Mouse (Mus musculus) limb, embryonic 15.5 days (tissue): ENCODE measurements around the gene Gmip. TPM values are rescaled to one million over a fixed set of nuclear protein-coding genes. Genes with fewer than 3 reads are reported as not detected.
A peak's percentile ranks its signal among the peaks of the same experiment; 100 is the strongest.

ENCODE experiments used
- ATAC-seq: fragments of 200-750 bp; cut with Nextera tagmentation; 2 replicates; pipeline ENCODE4 v1.8.0; 2017; ENCODE audit warnings: low read depth, moderate TSS enrichment; ENCODE audit not compliant: insufficient number of reproducible peaks, low FRiP score, low TSS enrichment
- H3K27ac ChIP-seq: fragments of 300-500 bp; sonication (generic); 2 replicates; pipeline ENCODE4 v1.5.1; 2015; ENCODE audit warnings: moderate library complexity, mild to moderate bottlenecking, inconsistent platforms
- H3K27me3 ChIP-seq: fragments of 300-500 bp; sonication (generic); 2 replicates; pipeline ENCODE4 v1.6.1; 2015; ENCODE audit warnings: inconsistent platforms
- H3K36me3 ChIP-seq: fragments of 300-500 bp; sonication (generic); 2 replicates; pipeline ENCODE4 v1.6.1; 2015; ENCODE audit warnings: inconsistent platforms
- H3K4me1 ChIP-seq: fragments of 300-500 bp; sonication (generic); 2 replicates; pipeline ENCODE4 v1.6.1; 2015; ENCODE audit warnings: inconsistent platforms
- H3K4me2 ChIP-seq: fragments of 300-500 bp; sonication (generic); 2 replicates; pipeline ENCODE4 v1.6.1; 2015; ENCODE audit warnings: mild to moderate bottlenecking, inconsistent platforms
- H3K4me3 ChIP-seq: fragments of 300-500 bp; sonication (generic); 2 replicates; pipeline ENCODE4 v1.5.1; 2015; ENCODE audit warnings: mild to moderate bottlenecking, inconsistent platforms
- H3K9ac ChIP-seq: fragments of 300-500 bp; sonication (generic); 2 replicates; pipeline ENCODE4 v1.6.1; 2015; ENCODE audit warnings: inconsistent platforms
- H3K9me3 ChIP-seq: fragments of 300-500 bp; sonication (generic); 2 replicates; pipeline ENCODE4 v1.6.1; 2016; ENCODE audit warnings: inconsistent platforms
- WGBS: fragments of 180-500 bp; shearing (Covaris S2); methylation state at CpG from one replicate; pipeline ENCODE4 v1.1.7; 2015; 5-methylcytosine and 5-hydroxymethylcytosine counted together
- polyA plus RNA-seq: library from polyadenylated mRNA; unstranded; fragments of >200 nt; fragmentation: Nextera tagmentation; extraction: Ambion mirVana; gene quantifications from 2 replicates; pipeline ENCODE4 v1.2.1, GENCODE M21; 2015

Gmip gene
- polyA plus RNA-seq, 1 experiment from 2014 or later, result 10.4 TPM

GRCm38 (mm10) chr8:69791415-69792068, 16.9 kb upstream of the Gmip start:
- peak overlapping the region; percentile 94 for H3K27ac ChIP-seq
- H3K9ac ChIP-seq, result peak overlapping the region; percentile 88
- peaks cover 17% of the 10 kb centered on the region for H3K4me1 ChIP-seq
- peak overlapping the region; percentile 79 for H3K4me3 ChIP-seq
- WGBS, result under 1% methylated on average over 43 of the region's 48 CpGs
- no peaks in the 10 kb centered on the region for H3K9me3 ChIP-seq
- peak overlapping the region; percentile 68 for H3K4me2 ChIP-seq
- H3K36me3 ChIP-seq, result peaks cover 31% of the 10 kb centered on the region
- peak; percentile 68; the same call in 1 of the 2 replicates for ATAC-seq
- H3K27me3 ChIP-seq, result no peaks in the 10 kb centered on the region

GRCm38 (mm10) chr8:69793666-69794065, 14.8 kb upstream of the Gmip start:
- no peak for ATAC-seq
- no peak overlapping the region for H3K9ac ChIP-seq
- H3K4me2 ChIP-seq, result no peak overlapping the region
- H3K27me3 ChIP-seq, result no peaks in the 10 kb centered on the region
- peaks cover 17% of the 10 kb centered on the region for H3K4me1 ChIP-seq
- peaks cover 52% of the 10 kb centered on the region for H3K36me3 ChIP-seq
- no peak overlapping the region for H3K27ac ChIP-seq
- WGBS, result 92% methylated on average over 4 of the region's 4 CpGs
- H3K4me3 ChIP-seq, result no peak overlapping the region
- H3K9me3 ChIP-seq, result no peaks in the 10 kb centered on the region

DNA sequence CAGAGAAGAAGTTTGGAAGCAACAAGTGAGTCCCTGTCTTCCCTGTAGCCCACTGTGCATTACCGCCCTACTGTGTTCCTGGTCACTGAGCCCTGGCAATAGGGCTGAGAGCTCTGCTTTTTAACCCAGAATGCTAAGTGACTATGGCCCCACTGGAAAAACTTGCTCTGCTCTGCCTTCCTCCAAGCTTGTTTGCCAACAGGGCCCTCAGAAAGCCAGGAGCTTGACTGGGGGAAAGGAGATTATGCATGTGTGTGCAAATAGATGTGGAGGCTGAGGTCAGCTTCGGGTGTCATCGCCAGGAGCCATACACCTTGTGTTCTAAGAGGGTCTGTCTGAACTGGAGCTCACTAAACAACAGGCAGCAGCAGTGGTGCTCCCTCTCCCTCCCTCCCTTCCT, 14.4 kb upstream of the Gmip start:
- Histone ChIP-seq H3K4me1 (peaks cover 17% of the 10 kb centered on the region), H3K36me3 (peaks cover 57% of the 10 kb centered on the region), H3K9ac (no peak overlapping the region), H3K4me2 (no peak overlapping the region), H3K4me3 (no peak overlapping the region), H3K27me3 (no peaks in the 10 kb centered on the region), H3K27ac (no peak overlapping the region), H3K9me3 (no peaks in the 10 kb centered on the region)
- WGBS, result 95% methylated on average over 3 of the region's 3 CpGs
- no peak for ATAC-seq

- H3K4me2 ChIP-seq, result no peak overlapping the region
- H3K9ac ChIP-seq, result no peak overlapping the region
- peaks cover 17% of the 10 kb centered on the region for H3K4me1 ChIP-seq
- H3K27ac ChIP-seq, result no peak overlapping the region
- H3K4me3 ChIP-seq, result no peak overlapping the region
- H3K9me3 ChIP-seq, result no peaks in the 10 kb centered on the region
- no peaks in the 10 kb centered on the region for H3K27me3 ChIP-seq
- WGBS, result 92% methylated on average over 6 of the region's 6 CpGs
- H3K36me3 ChIP-seq, result peaks cover 65% of the 10 kb centered on the region
- ATAC-seq, result no peak
Measured at GRCm38 (mm10) chr8:69794901-69795300, 13.6 kb upstream of the Gmip start.

GRCm38 (mm10) chr8:69796721-69797345, 11.6 kb upstream of the Gmip start:
- ATAC-seq, result no peak
- H3K27me3 ChIP-seq, result no peaks in the 10 kb centered on the region
- H3K27ac ChIP-seq, result no peak overlapping the region
- no peak overlapping the region for H3K9ac ChIP-seq
- H3K4me2 ChIP-seq, result no peak overlapping the region
- H3K4me1 ChIP-seq, result peaks cover 12% of the 10 kb centered on the region
- no peak overlapping the region for H3K4me3 ChIP-seq
- WGBS, result 96% methylated on average over 16 of the region's 16 CpGs
- H3K36me3 ChIP-seq, result peaks cover 82% of the 10 kb centered on the region
- no peaks in the 10 kb centered on the region for H3K9me3 ChIP-seq

- 93% methylated on average over 10 of the region's 10 CpGs for WGBS
- Histone ChIP-seq H3K27ac (no peak overlapping the region), H3K4me1 (peaks cover 4% of the 10 kb centered on the region), H3K9me3 (no peaks in the 10 kb centered on the region), H3K4me2 (no peak overlapping the region), H3K4me3 (no peak overlapping the region), H3K27me3 (no peaks in the 10 kb centered on the region), H3K36me3 (peaks cover 91% of the 10 kb centered on the region), H3K9ac (no peak overlapping the region)
- no peak for ATAC-seq
Measured at GRCm38 (mm10) chr8:69797661-69798060, 10.8 kb upstream of the Gmip start.

GRCm38 (mm10) chr8:69799261-69799660, 9.2 kb upstream of the Gmip start:
- H3K27me3 ChIP-seq, result no peaks in the 10 kb centered on the region
- no peak for ATAC-seq
- 97% methylated on average over 8 of the region's 8 CpGs for WGBS
- H3K9ac ChIP-seq, result no peak overlapping the region
- no peak overlapping the region for H3K27ac ChIP-seq
- no peaks in the 10 kb centered on the region for H3K4me1 ChIP-seq
- H3K4me2 ChIP-seq, result no peak overlapping the region
- H3K36me3 ChIP-seq, result peaks cover 98% of the 10 kb centered on the region
- H3K9me3 ChIP-seq, result no peaks in the 10 kb centered on the region
- H3K4me3 ChIP-seq, result no peak overlapping the region

DNA sequence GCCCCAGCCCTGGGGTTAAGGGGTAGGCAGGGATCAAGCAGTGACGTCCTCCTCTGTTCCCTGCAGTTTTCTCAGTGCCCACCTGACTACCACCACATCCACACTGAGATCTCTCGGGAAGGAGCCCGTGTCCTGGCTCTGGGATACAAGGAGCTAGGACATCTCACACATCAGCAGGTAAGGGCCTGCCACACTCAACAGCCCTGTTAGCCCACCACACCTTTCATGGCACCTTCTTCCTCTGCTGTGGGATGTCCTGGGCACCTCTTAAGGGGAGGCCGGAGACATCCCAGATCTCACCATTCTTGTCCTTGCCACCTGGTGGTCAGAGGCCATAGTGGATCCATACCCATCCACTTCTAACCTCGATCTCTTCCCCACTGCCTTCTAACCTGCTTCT, 8.5 kb upstream of the Gmip start:
- H3K4me1 ChIP-seq, result no peaks in the 10 kb centered on the region
- WGBS, result 91% methylated on average over 5 of the region's 5 CpGs
- ATAC-seq, result no peak

DNA sequence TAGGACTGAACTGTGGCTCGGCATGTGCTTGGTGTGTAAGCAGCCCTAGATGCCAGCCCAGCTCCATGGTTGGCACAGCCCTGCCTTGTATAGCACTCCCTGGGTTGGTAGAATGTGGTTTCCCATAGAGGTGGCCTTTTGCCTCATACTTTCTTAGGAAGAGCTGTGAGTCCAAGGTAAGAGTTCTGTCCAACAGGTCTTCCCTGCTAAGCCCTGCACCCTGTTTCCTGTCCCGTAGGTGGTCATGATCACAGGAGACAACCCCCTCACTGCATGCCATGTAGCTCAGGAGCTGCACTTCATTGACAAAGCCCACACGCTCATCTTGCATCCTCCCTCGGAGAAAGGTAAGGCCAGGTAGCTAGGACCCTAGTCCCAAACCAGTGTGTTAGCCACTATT, 6.7 kb upstream of the Gmip start:
- no peak for ATAC-seq
- Histone ChIP-seq H3K36me3 (peaks cover 97% of the 10 kb centered on the region), H3K4me3 (no peak overlapping the region), H3K9ac (no peak overlapping the region), H3K27me3 (no peaks in the 10 kb centered on the region), H3K4me2 (no peak overlapping the region), H3K4me1 (no peaks in the 10 kb centered on the region), H3K9me3 (no peaks in the 10 kb centered on the region), H3K27ac (no peak overlapping the region)
- 93% methylated on average over 4 of the region's 4 CpGs for WGBS

More for the DNA sequence above, 8.5 kb upstream of the Gmip start:
- H3K9ac ChIP-seq, result no peak overlapping the region
- H3K9me3 ChIP-seq, result no peaks in the 10 kb centered on the region
- H3K4me3 ChIP-seq, result no peak overlapping the region
- no peak overlapping the region for H3K4me2 ChIP-seq
- H3K36me3 ChIP-seq, result peaks cover 97% of the 10 kb centered on the region
- H3K27me3 ChIP-seq, result no peaks in the 10 kb centered on the region
- H3K27ac ChIP-seq, result no peak overlapping the region

DNA sequence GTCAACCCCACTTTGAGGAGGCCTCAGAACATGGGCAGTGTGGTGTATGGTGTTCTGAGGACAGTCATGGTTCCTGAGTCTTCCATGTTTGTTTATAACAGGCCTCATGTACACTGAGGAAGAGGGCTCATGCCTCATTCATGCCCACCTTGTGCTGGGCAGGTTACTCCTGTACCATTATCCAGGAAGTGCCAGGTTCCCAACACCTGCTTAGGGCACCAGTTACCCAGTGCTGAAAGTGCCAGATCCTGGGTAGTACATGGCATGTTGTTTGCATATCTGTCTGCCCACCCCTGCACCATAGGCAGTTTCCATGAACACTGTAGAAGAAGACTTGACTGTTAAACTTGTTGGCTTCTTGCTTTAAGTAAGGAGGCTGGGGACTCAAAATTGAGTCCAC, 6.3 kb upstream of the Gmip start:
- H3K36me3 ChIP-seq, result peaks cover 97% of the 10 kb centered on the region
- no peak for ATAC-seq
- H3K9me3 ChIP-seq, result no peaks in the 10 kb centered on the region
- no peak overlapping the region for H3K4me2 ChIP-seq
- no peaks in the 10 kb centered on the region for H3K4me1 ChIP-seq
- no peaks in the 10 kb centered on the region for H3K27me3 ChIP-seq
- no peak overlapping the region for H3K4me3 ChIP-seq
- H3K9ac ChIP-seq, result no peak overlapping the region
- H3K27ac ChIP-seq, result no peak overlapping the region

- no peak overlapping the region for H3K27ac ChIP-seq
- peaks cover 3% of the 10 kb centered on the region for H3K4me1 ChIP-seq
- no peaks in the 10 kb centered on the region for H3K27me3 ChIP-seq
- no peak overlapping the region for H3K9ac ChIP-seq
- H3K4me2 ChIP-seq, result no peak overlapping the region
- no peak overlapping the region for H3K4me3 ChIP-seq
- H3K9me3 ChIP-seq, result no peaks in the 10 kb centered on the region
- H3K36me3 ChIP-seq, result peaks cover 96% of the 10 kb centered on the region
- 96% methylated on average over 7 of the region's 7 CpGs for WGBS
- no peak for ATAC-seq
Measured at GRCm38 (mm10) chr8:69803366-69803765, 5.1 kb upstream of the Gmip start.

GRCm38 (mm10) chr8:69804537-69804936, 3.9 kb upstream of the Gmip start:
- Histone ChIP-seq H3K27me3 (no peaks in the 10 kb centered on the region), H3K9ac (no peak overlapping the region), H3K9me3 (no peaks in the 10 kb centered on the region), H3K36me3 (peaks cover 85% of the 10 kb centered on the region), H3K4me1 (peaks cover 12% of the 10 kb centered on the region), H3K27ac (no peak overlapping the region), H3K4me2 (no peak overlapping the region), H3K4me3 (no peak overlapping the region)
- no peak for ATAC-seq
- 93% methylated on average over 6 of the region's 6 CpGs for WGBS
